Mouse (Mus musculus) myocyte (in vitro differentiated cells): ENCODE data around the gene 5730596B20Rik.
A peak's percentile ranks its signal among the peaks of the same experiment; 100 is the strongest.

Source experiments
- E2F4 ChIP-seq: IDR thresholded peaks from one replicate; pipeline ENCODE4 v1.6.1; 2011; ENCODE audit warnings: mild to moderate bottlenecking, control low read depth, moderate library complexity; ENCODE audit not compliant: insufficient read depth
- POLR2A ChIP-seq: IDR thresholded peaks from one replicate; pipeline ENCODE4 v1.6.1; 2011; ENCODE audit warnings: low read depth, mild to moderate bottlenecking, control low read depth, moderate library complexity; ENCODE audit not compliant: insufficient read length
- POLR2AphosphoS2 ChIP-seq: IDR thresholded peaks from one replicate; pipeline ENCODE4 v1.6.1; 2011; ENCODE audit warnings: low read depth, control low read depth; ENCODE audit not compliant: insufficient read length
- SRF ChIP-seq: IDR thresholded peaks from one replicate; pipeline ENCODE4 v1.6.1; 2011; ENCODE audit warnings: low read depth; ENCODE audit not compliant: control insufficient read depth, insufficient read length
- TCF3 ChIP-seq: IDR thresholded peaks from one replicate; pipeline ENCODE4 v1.6.1; 2011; ENCODE audit warnings: low read depth, control low read depth; ENCODE audit not compliant: insufficient read length
- USF1 ChIP-seq: IDR thresholded peaks from one replicate; pipeline ENCODE4 v1.6.1; 2011; ENCODE audit warnings: low read depth, mild to moderate bottlenecking, control low read depth, moderate library complexity

DNA sequence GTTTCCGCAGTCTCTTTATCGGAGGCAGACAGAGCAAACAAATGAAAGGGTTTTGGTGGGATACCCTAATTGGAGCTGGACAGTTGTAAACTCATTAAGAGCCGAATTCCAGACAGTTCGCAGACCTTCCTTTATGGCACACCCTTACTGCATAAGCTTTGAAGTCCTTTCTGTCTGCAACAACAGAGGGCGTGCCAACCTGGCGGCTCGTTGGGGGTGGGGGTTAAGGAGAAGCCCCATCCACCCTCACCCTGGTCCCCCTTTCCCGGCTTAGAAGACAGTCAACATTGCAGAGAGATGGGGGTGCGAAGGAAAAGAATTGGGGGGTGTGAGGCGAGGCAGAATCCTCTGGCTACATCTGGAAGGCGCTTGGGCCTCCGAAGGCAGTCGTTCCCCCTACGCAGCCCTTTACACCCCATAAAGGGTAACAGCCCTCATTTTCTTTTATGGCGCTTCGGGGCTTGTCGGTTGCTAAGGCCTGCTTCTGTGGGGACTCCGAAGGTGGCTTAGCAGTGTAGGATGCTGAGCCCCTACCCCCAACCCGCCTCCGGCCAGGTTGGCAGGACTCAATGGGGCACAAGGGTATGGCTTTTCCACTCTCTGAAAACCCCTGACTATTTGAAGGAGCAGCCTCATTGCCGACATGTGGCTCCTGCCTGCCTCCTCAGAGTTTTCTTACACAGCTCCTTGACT is 44.8 kb downstream of the 5730596B20Rik start:
- TF ChIP-seq POLR2A: no peak
- TF ChIP-seq SRF: no peak
- no peak for TF ChIP-seq USF1
- TF ChIP-seq TCF3: no peak
- no peak for TF ChIP-seq E2F4
- peak; percentile 28 for TF ChIP-seq POLR2AphosphoS2
